Mouse (Mus musculus) c-Kit-negative CD71-positive TER-119-positive erythroid progenitor cells, embryonic 14.5 days (primary cell): Measurements from ENCODE around the gene Zfp87.

ENCODE experiments used
- DNase-seq: peaks from one replicate; pipeline ENCODE4 v3.0.0-alpha.2; 2013; ENCODE audit warnings: low read depth, low spot score

The Zfp87 gene

DNA sequence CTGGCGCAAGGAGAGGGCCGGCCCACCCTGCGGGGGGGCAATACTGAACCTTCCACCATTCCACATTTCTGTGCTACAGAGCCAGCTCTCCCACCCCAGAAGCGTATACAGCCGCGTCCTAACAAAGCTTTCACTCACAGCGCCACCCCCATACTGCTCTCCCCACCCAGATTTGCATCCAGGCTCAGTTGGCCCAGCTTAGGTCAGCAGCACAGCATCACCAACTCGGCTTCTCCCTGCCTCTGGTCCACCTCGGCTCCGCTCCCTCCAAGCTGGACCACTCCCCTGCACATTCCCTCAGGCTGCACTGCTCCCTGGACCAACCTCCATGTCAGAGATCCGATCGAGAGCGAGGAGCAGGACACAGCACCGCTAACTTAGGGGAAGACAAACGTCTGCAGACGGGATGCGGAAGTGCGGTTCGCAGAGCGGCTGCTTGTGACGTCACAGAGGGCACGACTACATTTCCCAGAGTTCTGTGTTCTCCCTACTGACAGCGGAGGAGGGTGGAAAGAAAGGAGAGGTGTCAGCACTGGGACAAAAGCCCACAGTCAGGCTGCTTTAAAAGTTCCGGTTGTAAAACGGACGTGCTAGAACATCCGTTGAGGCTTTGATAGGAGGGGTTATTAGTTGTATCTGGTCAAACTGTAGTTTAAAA lies at the start of gene Zfp87, which contains the start of gene Gm26965:
Gene Zfp87 (minus strand): TSS at position 425 of the 658 bp plus-strand sequence.
Gene Gm26965 (minus strand): TSS at position 399 of the 658 bp plus-strand sequence.
- peak; percentile 81 for DNase-seq

DNA sequence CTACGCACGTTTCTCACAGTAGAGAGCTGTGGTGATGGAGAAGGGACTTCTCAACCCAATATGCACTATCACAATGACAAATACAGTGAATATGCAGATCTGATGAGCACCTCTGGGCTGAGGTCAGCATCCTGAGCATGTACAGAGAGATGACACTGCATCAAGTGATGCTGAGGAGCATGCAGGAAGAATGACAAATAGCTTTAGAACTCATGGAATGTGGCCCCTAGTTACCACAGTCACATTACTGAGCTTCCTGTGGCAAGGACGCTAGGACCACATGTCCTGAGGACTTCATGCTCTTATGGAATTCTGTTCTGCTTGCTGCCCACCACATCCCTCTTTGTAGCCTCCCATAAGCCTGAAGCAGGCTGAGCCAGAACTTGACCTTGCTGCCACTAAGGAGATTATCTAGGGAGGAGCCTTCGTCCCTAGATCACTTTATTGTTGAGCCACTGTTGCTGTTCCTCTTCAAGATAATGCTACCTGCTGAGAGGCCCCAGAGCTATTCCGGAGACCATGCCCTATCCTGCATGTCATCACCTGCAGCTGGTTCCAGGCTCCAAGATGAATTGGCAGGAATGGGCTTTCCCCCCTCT lies 46.7 kb upstream of the Zfp87 start:
- DNase-seq, result no peak

DNA sequence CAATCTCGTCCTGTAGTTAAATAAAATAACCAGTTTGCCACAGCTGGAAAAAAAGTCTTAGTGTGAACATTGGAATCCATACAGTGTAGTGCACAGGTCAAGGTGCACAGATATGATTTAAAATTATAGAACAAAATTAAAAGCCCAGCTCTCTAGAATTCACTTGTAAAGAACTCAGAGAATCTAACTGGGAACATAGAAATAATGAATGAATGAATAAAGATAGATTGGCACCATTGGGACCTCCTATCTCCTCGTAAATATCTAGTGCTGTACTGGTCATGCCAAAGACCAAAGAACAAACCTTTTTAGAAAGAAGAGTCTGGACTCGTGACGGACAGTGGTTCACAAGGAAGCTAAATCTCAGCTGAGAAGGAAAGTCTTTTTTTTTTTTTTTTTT lies 27.8 kb upstream of the Zfp87 start, which contains the start of gene Zfp748:
Gene Zfp748 (minus strand): TSS at position 101 of the 400 bp plus-strand sequence.
- no peak for DNase-seq

DNA sequence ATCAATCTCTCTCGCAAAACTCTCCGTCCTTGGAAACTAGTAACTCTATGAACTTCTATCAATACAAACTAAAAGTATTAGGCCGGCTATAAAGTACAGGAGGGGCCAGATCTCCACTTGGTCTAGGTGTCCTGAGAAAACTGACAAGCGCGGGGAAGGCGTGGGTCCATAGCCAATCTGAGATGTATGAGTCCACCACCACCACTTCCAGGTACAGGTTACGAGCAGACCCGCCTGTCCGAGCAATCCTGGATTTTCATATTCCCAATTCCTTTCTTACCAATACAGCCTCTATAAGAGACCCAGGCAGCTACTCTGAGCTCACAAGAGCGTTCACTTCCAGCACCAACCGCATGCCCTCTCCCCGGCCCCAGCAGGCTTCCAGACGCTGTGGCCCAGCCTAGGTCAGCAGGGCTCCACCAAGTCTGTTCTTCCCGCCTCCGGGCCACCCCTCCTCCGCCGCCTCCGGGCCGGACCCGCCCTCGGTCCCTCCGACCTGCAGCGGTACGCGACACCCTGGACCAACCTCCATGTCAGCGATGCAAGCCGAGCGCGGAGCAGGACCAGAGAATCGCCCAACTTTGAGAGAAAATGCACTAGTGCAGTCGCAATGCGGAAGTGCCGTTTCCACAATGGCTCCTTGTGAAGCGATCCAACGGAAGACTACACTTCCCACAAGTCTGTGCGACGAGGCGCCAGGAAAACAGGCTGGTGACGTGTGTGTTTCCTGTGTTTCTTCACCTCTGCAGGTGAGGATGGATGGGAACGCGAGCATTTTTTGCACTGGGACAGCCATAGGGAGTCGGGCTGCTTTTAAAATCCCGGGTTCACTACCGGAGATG lies 26.7 kb upstream of the Zfp87 start:
- peak; percentile 69 for DNase-seq

DNA sequence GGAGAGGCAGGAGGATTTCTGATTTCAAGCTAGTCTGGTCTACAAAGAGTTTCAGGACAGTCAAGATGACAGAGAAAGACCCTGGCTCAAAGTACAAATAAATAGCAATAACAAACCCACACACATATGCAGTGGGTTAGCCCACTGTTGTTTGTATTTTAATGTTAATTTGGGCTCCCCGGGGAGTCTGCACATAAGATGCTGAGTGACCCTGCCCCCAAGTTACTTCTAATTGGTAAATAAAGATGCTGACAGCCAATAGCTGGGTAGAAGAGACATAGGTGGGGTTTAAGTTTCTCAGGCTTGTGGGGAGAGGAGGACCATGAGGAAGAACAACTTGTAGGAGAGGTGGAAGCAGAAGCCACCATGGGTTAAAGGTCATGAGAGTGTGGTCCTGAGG lies 20.0 kb upstream of the Zfp87 start:
- DNase-seq, result no peak

DNA sequence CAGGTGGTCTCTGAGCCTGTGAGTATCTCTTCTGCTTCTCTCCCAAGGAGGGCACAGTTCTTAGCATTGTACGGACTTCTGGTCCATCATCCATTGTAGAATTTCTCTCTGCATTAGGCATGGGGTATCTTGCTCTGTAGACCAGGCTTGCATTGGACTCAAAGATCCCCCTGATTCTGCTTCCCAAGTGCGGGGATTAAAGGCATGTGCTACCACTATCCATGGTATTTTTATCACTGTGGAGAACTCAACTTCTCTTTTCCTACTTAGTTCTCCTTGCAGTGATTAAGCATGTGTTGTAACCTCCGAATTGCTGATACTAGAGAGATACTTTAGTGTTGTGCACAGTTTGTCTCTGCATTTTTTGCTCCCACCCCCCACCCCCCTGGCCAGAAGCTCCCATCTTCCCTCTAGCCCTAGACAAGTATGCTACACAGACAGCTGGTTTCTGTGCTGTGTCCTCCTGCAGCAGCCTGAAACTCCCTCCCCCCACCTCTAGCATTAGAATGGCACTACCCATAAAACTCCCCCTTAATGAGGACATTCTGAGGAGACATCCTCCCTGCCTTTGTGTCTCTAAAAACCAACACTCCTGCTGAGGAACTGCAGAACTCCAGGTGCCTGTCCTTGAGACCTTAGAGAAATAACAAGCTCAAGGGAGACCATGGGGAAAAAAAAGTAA lies 1.2 kb upstream of the Zfp87 start:
- DNase-seq, result no peak

DNA sequence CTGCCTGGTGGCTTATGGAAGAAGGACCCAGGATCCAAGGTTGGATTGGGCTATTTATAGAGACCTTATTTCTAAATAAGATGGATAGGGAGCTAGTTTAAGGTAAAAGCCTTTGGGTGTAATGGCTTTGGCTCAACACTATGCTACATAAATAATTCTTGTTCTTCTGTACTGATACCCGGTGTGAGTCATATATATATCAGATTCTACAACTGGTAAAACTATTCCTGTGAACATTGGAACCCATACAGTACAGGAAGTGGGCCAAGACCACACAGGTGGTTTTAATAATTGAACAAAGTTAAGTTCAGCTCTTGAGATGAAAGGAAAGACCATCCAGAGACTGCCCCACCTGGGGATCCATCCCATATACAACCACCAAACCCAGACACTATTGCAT lies 25.1 kb downstream of the Zfp87 start:
- no peak for DNase-seq

DNA sequence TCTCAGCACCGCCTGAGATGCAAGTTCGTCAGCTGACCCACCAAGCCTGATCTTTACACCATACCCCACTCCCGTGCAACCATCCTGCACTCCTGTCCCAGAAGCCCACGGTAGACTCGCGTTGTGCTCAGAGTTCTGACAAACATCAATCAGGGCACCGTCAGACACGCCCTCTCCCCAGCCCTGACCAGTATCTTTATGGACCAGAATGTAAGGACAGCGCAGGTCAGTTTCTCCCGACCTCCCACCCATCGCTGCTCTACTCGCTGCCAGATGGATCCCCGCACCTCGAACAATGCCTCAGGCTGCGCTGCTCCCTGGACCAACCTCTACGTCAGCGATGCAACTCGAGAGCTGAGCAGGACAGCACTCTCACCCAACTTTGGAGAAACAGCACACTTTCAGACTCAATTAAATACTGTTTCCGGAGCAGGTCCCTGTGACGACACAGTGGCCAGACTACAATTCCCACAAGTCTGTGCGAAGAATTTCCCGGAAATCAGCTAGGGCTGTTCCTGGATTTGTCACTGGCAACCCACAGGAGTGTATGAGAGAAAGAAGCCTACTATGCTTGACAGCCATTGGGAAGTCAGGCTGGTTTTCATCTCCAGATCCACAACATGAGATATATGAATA lies 25.8 kb downstream of the Zfp87 start, which contains the start of gene Zfp58:
Gene Zfp58 (minus strand): TSS at position 472 of the 636 bp plus-strand sequence.
- DNase-seq, result peak; percentile 62

DNA sequence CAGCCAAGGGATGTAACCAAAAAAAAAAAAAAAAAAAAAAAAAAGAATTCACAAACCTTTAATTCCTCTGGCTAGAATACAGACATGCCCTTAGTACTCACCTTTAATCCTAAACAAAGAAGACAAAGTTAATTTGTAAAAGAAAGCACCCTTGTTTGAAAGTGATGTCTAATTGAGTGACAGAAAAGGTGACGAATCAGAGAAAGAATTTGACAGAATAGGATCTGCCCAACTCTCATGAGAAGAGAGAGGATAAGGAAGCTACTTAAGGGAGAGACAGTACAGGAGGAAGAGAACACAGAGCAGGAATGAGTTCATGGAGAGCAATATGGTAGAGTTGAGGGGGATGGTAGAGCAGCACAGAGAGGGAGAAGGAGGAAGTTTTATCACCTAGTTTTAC lies 30.3 kb downstream of the Zfp87 start:
- no peak for DNase-seq

DNA sequence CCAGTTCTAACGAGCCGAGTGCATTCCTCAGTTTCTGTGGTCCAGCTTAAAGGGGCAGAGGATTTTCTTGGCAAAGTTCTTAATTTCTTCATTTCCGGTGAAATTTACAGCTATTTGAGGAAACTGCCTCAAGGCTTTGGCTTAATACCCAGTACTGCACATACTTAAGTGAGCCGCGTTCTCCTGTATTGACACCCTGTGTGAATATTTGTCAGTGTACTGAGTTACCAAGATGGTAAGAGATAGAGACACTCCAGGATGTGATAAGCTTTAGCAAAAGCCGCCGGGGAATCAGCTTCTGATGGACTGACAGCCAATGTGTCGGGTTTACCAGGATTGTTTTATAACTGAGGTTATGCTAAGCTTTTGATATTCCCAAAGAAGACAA lies 41.6 kb downstream of the Zfp87 start:
- no peak for DNase-seq

DNA sequence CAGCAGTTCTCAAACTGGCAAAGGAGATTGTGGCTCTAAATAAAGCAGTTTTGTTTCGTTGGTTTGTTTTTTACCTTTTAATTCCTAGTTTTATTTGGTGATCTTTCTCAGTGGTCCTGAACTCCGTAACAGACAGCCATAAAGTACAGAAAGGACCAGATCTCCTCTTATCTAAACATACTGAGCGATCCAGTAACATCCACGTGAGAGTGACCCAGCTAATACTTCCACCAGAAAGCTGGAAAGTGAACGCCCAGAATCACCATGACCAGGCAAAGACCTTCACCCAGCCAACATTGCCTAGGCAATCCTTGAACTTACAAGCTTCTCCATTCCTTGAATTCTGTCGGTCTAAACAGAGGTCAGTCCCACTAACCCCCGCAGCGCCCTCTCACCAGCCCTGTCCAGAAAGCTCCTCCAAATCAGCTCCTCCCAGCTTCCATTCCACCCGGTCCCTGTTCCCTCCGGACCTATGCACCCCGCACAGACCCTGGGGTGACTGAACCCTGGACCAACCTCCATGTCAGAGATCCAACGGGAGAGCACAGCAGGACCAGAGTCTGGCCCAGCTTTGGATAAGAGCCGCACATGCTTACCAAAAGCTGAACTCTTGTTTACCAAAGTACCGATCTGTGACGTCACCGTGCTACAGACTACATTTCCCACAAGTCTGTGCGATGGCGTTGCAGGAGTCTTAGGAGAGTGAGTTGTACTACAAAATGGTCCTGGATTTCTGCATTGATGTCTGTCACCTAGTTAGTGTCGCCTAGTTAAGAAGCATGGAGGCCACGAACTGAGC lies 42.2 kb downstream of the Zfp87 start, which contains the start of gene Zfp874b:
Gene Zfp874b (minus strand): TSS at position 634 of the 799 bp plus-strand sequence.
- peak; percentile 82 for DNase-seq

DNA sequence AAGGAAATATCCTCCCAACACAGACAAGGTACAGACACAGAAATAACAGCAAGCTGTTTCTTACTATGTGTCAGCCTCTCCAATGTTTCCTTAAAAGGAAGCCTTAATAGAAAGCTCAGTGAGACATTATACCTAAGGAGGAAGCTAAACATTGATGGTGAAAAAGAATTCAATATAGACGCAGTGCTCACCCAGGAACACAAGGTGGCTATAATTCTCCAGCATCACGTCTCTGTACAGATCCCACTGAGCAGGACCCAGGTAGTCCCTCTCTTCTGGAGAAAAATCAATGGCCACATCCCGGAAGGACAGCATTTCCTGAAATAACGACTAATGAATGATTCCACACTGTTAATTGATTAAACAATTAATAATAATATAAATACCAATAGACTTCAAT lies 44.4 kb downstream of the Zfp87 start:
- no peak for DNase-seq

DNA sequence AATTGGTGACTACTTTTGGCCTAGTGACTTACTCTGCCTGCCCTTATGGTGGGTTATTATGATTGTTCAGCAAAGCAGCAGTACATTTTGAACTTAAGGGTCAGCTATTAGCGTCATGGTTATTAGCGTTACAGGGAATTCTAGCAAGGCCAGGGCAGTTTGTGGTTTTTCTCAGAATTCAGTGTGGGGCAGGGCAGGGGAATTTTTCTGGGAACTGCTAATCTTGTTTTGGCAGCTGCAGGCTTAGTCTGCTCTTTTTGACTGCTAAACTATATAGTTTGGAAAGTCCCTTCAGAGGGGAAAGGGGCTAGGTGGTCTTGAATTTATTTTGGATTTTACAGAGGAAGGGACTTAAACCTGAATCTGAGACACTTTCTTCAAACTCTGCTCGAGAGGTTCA lies 56.7 kb downstream of the Zfp87 start:
- no peak for DNase-seq
